Mouse (Mus musculus): ENCODE data around the gene Tbx19.

DNA sequence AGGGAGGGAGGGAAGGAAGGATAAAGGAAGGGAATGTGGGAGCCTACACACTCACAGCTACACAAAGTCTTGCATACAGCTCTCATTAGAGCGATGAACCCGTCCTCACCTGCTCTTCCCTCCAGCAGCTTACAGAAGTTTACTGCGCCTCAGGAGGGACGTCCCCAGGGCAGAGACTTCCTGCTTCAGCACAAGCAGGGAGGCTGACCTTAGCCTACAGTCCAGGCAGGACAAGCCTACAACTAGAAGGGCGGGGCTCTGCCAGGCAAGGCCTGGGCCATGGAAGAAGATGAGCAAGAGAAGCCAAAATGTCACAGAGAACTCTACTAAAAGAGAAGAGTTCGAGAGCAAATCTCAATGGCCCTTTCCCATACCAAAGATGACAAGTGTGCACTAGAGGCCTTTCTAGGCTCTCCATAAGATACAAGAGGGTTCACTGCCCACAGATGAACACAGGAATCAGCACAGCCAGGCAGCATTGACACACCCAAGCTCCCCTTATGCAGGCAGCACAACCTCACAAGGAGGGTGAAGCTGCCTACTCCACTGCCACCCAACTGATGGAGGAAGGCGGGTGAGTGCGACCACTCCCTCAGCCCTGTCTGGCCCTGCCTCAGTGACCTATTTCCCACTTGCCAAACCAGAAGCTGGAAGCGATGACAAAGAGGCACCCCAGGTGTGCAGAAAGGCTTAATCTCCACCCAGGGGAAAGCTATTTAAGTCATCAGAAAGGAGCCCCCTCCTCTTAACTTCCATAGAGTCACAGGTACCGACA, 28.4 kb upstream of the Tbx19 start:
- TF ChIP-seq CTCF (IDR thresholded peaks at IDR 0.05; ENCODE audit: control insufficient read depth, insufficient read depth, insufficient read length) (no peak), MAX (IDR thresholded peaks at IDR 0.05) (no peak), USF1 (IDR thresholded peaks at IDR 0.05; ENCODE audit: low read depth) (no peak)

Measured in C2C12 (cell line).